In the genomic region with DNA sequence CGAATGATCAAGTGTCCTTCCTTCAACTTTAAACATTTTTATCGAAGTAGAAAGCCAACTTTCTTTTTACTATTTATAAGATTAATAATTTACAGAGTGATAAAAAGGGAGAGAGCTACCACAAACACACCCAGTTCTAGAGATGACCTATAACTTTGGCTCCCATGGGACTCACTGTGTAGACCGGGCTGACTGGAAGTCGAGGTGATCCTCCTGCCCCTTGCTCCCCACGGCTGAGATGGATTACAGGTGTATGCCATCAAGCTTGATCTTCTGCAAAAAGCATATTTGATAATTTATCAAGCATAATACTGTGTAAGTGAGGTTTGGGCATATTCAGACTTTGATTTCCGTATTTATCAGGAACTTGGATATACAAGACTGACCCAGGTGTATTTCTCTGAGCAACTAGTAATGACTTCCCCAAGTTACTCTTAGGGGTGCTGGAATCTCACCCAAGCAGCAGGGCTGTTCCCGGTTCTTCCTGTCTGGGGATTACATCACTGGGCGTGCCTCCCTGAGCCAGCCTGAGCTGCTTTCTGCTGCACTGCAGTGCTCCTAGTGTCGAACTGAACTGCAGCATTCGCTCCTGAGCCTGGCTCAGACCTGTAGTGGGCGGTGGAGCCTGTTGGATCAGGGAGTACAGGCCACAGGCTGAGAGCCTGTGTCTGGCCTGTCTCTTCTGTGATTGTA, we compare ENCODE assay signal across 9 mouse cellular contexts. TPM values are rescaled to one million over a fixed set of nuclear protein-coding genes. Genes with fewer than 3 reads are reported as not detected.
A peak's percentile ranks its signal among the peaks of the same experiment; 100 is the strongest.
DNase-seq lines count a peak whose midpoint lies in the region; ATAC-seq and TF ChIP-seq lines count a peak whose summit lies in the region.
"Had no signal": no experiment of that assay in that cellular context is flagged by ENCODE, and none has a peak within 500 bp of the region (broad histone marks: within the 10 kb centered on the region; RNA-seq: fewer than 3 reads in every experiment).

No protein-coding gene starts in this region.

- peak; percentile 83 for ATAC-seq in heart, embryonic 15.5 days (replicated peaks; ENCODE audit: insufficient number of reproducible peaks, insufficient read depth, low FRiP score, low read depth)
- peak; percentile 91 for ATAC-seq in megakaryocyte progenitor cell, adult 5-6 weeks (replicated peaks; ENCODE audit: poor library complexity)
- ATAC-seq in inflammation-experienced regulatory T-cells, adult 6 months, result no peak

- no peak overlapping the region for H3K27ac ChIP-seq in ES-E14 (ENCODE audit: insufficient read depth, low read depth, low read length, poor library complexity, severe bottlenecking)
- peak overlapping the region; percentile 12; the same call in 1 of the 2 replicates for H3K27ac ChIP-seq in heart, embryonic 15.5 days

- in situ Hi-C loops in ES-E14 (cut with MboI; ENCODE audit: low sequenced_read_pairs in 2 of 2, unreplicated experiment in 2 of 2), result no loop called here

- WGBS in heart, embryonic 15.5 days, result 57% methylated on average over 11 of the region's 11 CpGs

- peak overlapping the region in 1 of 2 experiments; percentile 27; a peak in 1 of 4 replicates for H3K4me3 ChIP-seq in ES-E14 (ENCODE audit: insufficient read depth in 1 of 2, low read depth in 1 of 2, low read length in 2 of 2, poor library complexity in 1 of 2, severe bottlenecking in 1 of 2)
- no peak overlapping the region for H3K4me3 ChIP-seq in heart, embryonic 15.5 days
- H3K4me3 ChIP-seq: erythroblast, embryonic 14.5 days had no signal

- DNase-seq in 3134 (ENCODE audit: extremely low read depth, insufficient read length, low spot score) (peak; percentile 62), ES-E14 (ENCODE audit: low read depth, low spot score) (peak; percentile 78)
- DNase-seq in cerebellum, postnatal 36 days, result peak; percentile 70 to 75
- DNase-seq in layer of hippocampus, adult 9-11 months, result peak; percentile 60
- no peak for DNase-seq in neural tube, embryonic 10.5 days (ENCODE audit: extremely low spot score, low spot score)

- no peaks in the 10 kb centered on the region for H3K27me3 ChIP-seq in heart, embryonic 15.5 days

- H3K9me3 ChIP-seq in ES-E14 (ENCODE audit: control insufficient read depth, insufficient read depth, low read depth, low read length), result no peaks in the 10 kb centered on the region
- no peaks in the 10 kb centered on the region for H3K9me3 ChIP-seq in heart, embryonic 15.5 days (replicated peaks)

- peak overlapping the region; percentile 35; the same call in 1 of the 2 replicates for H3K9ac ChIP-seq in ES-E14 (ENCODE audit: insufficient read depth, low read depth, low read length, poor library complexity, severe bottlenecking)
- H3K9ac ChIP-seq in heart, embryonic 15.5 days, result no peak overlapping the region

- peaks cover 13% of the 10 kb centered on the region for H3K36me3 ChIP-seq in ES-E14 (ENCODE audit: control insufficient read depth, insufficient read depth, low read length, poor library complexity, severe bottlenecking)
- H3K36me3 ChIP-seq in heart, embryonic 15.5 days, result peaks cover 17% of the 10 kb centered on the region

- no peak overlapping the region for H3K4me2 ChIP-seq in heart, embryonic 15.5 days

- peaks cover 8% of the 10 kb centered on the region in 2 experiments; a peak in 3 of 4 replicates for H3K4me1 ChIP-seq in ES-E14 (ENCODE audit: control insufficient read depth in 2 of 2, insufficient read depth in 2 of 2, low read length in 2 of 2, poor library complexity in 1 of 2)
- peaks cover 9% of the 10 kb centered on the region for H3K4me1 ChIP-seq in heart, embryonic 15.5 days (replicated peaks)

TF ChIP-seq in ES-E14, 5 proteins besides CTCF, POLR2A, EP300 and RAD21:
- no peak for TF ChIP-seq ZNF384 (IDR thresholded peaks at IDR 0.05; ENCODE audit: low read depth, low read length)
- TF ChIP-seq HCFC1 (IDR thresholded peaks at IDR 0.05; ENCODE audit: borderline replicate concordance, insufficient read depth, low read length), result 0 out of 2 replicates have a peak, but pooled peaks have one; percentile 51

RNA-seq across cellular contexts. Expression of a gene that starts 7.4 kb away (rescaled TPM):
- 405 and 694 TPM in 2 replicates for total RNA-seq in ES-E14 (2012; rRNA removed)
- 26.3 and 40.4 TPM in 2 replicates for polyA plus RNA-seq in heart, embryonic 15.5 days (2015; fragmentation: Nextera tagmentation; extraction: Ambion mirVana)
- 60.2 and 64.4 TPM in 2 replicates for total RNA-seq in megakaryocyte progenitor cell, adult 5-6 weeks (2015)
- 91.9 and 102 TPM in 2 replicates for total RNA-seq in megakaryocyte progenitor cell, adult 5-6 weeks (2017)
- polyA plus RNA-seq in inflammation-experienced regulatory T-cells, adult 6 months (2017; shearing (Covaris generic)), result 10 to 100 TPM; 32.4 to 52.5 (median 48.5) TPM
